Mouse (Mus musculus) cortical plate, adult 2 months (tissue): Measurements from ENCODE around the gene Dstn. TPM values are rescaled to one million over a fixed set of nuclear protein-coding genes. Genes with fewer than 3 reads are reported as not detected.

ENCODE experiments used
- H3K27ac ChIP-seq: fragments of 200-500 bp; 2 replicates; pipeline ENCODE4 v1.5.1; 2012; ENCODE audit warnings: low read length, control low read depth, inconsistent platforms; ENCODE audit not compliant: insufficient read depth
- H3K4me1 ChIP-seq: fragments of 200-500 bp; 2 replicates; pipeline ENCODE4 v1.6.1; 2011; ENCODE audit warnings: low read length; ENCODE audit not compliant: control insufficient read depth, insufficient read depth
- H3K4me3 ChIP-seq: fragments of 200-500 bp; 2 replicates; pipeline ENCODE4 v1.5.1; 2011; ENCODE audit warnings: mild to moderate bottlenecking, low read length, control low read depth; ENCODE audit not compliant: insufficient read depth
- CTCF ChIP-seq: fragments of 200-500 bp; IDR thresholded peaks from 2 replicates; pipeline ENCODE4 v1.5.1; 2011; ENCODE audit warnings: mild to moderate bottlenecking, control low read depth, low read length; ENCODE audit not compliant: insufficient read depth; ENCODE audit errors: extremely low read depth
- POLR2A ChIP-seq: fragments of 200-500 bp; IDR thresholded peaks from 2 replicates; pipeline ENCODE4 v1.6.1; 2011; ENCODE audit warnings: mild to moderate bottlenecking, low read length, control low read depth; ENCODE audit not compliant: insufficient read depth; ENCODE audit errors: extremely low read depth
- polyA plus RNA-seq: library from polyadenylated mRNA; depleted of rRNA; stranded (reverse); fragments of >200 nt; gene quantifications from 2 replicates; pipeline ENCODE4 v1.2.3, GENCODE M21; 2012; rRNA removed

Gene Dstn
- polyA plus RNA-seq = 128 and 132 TPM in 2 replicates

DNA sequence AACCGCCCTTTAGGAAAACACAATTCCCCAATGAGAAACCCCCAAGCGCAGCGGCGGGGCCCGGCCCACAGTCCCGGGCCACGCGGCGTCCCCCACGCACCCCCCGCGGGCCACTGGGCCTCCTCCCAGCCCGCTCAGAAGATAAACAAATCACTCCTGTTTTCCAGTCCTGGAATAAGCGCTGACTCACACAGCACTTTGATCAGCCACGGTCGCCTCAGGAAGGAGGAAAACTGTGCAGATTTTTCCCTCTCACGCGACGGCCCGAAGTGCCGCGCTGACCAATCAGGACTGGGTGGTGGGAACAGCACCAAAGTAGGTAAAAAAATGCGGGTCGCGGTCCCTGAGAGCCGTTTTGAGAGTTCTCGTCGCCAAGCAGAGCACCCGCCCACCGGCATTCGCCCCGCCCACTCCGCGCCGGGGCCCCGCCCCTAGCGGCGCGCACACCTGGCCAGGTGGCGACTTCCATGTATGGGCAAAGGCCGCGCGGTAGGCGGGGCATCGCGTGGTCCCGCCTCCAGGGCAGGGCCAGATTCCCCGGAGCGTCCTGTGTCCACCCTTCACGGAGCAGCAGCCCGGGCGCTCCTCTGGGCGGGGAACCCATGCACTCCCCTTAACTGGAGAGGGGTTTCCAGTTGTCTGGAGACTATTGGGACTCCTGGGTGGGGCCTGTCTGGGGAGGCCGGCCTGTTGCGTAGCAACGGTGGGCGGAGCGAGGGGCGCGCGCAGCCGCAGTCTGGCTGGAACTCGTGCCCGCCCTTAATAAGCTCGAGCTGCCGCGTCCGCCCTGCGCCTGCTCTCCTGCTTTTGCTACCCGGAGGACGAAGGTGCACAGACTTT lies at the start of gene Dstn:
Dstn (plus strand) TSS at position 561 of the 840 bp plus-strand sequence.
- TF ChIP-seq CTCF (no peak), POLR2A (peak; percentile 99)
- H3K4me1 ChIP-seq = peaks cover 1% of the 10 kb centered on the region; the same call in 1 of the 2 replicates
- H3K4me3 ChIP-seq = peak within 1 kb of the TSS; percentile 62
- H3K27ac ChIP-seq = peak within 1 kb of the TSS; percentile 91

DNA sequence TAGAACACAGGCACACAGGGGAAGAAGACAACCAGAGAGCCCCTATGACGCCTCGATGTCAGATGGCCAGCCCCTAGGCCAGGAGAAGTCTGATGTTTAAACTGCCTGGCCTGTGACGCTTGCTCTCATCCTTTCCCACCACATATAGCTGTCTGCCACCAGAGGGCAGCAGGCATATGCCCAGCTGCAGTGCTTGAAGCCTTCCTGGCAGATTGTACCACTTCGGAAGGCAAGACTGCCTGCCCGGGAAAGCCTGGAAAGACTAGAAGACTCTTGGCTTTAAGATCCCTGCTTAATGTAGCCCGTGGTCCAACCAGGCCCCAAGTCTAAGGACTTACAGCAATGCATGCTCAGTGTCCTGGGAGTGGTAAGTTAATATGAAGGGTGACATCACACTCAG lies 47.8 kb upstream of the Dstn start:
- TF ChIP-seq POLR2A = no peak
- peak; percentile 94 for TF ChIP-seq CTCF
- no peak overlapping the region for H3K27ac ChIP-seq
- no peaks in the 10 kb centered on the region for H3K4me1 ChIP-seq
- H3K4me3 ChIP-seq = no peak overlapping the region

DNA sequence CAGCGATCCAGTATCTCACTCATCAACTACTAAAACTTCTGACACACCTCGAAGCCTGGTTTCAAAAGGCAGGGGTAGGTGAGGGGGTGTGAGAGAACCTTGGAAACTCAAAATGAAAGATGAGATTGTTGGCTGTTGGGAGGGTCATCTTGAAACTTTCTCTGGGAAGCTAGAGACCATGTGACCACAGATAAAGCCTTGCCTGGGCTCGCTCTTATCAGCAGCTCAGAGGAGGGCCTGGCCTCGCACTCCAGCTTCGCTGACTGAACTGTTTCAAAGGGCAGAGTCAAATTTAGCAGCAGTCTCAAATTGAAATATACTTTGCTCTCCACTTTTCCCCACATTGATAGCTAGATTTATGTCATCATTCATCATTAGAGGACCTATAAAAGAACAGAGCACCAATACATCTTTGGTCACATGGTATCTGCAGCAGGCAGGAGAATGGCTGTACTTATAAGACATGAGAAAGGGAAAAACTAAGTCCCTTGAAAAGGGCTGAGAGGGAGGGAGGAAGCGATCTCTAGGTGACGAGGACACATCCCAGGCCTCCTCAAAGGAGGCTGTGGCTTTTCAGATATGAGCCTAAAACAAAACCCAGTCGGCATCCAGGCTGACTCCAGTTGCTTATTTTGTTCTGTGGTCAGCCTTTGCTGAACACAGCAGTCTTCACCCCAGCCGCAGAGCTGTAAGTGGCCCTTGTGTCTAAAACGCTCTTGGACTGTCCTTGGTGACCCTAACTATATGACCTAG lies 44.0 kb upstream of the Dstn start:
- no peak overlapping the region for H3K27ac ChIP-seq
- no peaks in the 10 kb centered on the region for H3K4me1 ChIP-seq
- H3K4me3 ChIP-seq = no peak overlapping the region
- TF ChIP-seq CTCF = no peak
- TF ChIP-seq POLR2A = no peak

DNA sequence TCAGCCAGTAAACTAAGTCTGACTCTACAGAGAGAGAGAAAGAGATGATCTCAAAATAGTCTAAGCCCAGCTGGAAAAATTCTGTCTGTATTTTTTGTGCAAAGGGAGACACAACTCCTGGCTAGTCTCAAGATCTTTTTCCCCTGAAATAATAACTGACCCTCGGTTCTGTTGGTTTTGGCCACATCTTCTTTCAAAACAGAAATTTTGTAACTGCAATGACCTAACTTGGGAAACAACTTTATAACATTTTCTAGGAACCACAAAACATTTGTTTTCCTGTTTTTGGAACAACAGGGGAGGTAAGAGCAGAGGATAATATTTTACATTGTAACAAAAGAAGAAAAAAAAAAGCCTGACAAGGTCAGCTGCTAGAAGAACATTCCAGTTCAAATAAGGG lies 39.1 kb upstream of the Dstn start:
- no peak overlapping the region for H3K27ac ChIP-seq
- H3K4me3 ChIP-seq = no peak overlapping the region
- H3K4me1 ChIP-seq = no peaks in the 10 kb centered on the region
- TF ChIP-seq CTCF (no peak), POLR2A (no peak)

DNA sequence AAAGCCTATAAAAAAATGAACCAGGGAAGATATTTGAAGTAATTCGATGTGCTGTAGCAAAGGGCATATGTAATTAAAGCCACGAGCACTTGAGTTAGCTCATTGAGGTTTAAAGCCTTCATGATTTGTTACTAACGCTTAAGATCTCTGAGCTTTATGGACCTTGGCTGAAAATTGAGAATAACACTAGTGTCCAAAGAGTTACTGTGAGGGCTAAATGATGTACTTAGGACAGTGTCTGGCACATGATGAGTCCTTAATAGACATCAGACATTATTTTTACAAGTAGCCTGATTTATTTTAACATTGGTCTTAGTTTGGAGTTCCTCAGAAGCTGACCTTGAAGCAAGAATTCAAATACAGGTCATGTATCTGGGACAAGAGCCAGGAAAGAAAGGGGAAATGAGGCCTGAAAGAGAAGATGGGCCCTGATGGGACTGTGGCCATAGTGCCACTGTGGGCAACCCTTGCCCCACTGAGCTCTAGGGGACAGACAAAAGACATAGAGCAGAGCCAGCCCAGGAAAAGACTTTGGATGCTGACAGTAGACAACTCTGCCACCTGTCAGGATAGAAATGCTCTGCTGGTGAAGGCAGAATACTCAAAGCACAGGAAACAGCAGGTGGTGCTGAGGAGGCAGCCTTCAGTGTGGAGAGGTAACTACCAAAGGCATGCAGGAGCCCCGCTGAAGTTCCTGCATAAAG lies 38.0 kb upstream of the Dstn start:
- TF ChIP-seq POLR2A (no peak), CTCF (no peak)
- Histone ChIP-seq H3K4me1 (no peaks in the 10 kb centered on the region), H3K27ac (no peak overlapping the region), H3K4me3 (no peak overlapping the region)

DNA sequence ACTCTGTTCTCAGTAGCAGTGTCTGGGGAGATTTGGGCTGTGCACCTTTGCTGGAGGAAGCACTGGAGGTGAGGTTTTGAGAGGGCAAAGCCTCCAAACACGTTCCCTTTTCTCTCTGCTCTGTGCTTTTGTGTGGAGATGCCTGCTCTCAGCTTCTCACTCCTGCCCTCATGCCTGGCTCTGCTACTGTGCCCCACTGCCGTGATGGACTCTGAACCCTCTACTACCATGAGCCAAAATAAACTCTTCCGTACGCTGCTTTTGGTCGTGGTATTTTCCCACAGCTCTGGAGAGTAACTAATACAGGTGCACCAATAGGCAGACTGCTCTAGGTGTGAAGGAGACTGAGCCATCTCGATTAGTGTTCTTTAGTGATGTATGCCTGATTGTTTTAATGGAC lies 35.8 kb upstream of the Dstn start:
- Histone ChIP-seq H3K27ac (no peak overlapping the region), H3K4me3 (no peak overlapping the region), H3K4me1 (no peaks in the 10 kb centered on the region)
- TF ChIP-seq CTCF (no peak), POLR2A (no peak)

DNA sequence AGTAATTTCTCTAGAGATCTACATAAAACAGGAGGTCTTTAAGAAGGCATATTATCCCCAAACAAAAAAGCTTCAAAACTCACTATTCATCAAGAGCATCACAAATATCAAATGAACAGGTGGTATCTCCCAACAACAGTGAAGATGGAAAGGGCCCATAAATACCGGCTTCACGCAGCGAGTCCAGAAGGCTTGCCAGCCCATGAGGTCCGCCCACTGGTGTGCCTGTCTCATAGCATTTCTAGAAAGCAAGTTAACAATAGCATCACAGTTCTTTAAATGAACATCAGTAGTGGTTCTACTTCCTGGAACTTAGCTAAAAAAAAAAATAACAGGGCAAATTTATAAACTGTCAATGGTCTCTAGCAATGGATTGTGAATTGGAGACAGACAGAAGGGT lies 33.1 kb upstream of the Dstn start:
- Histone ChIP-seq H3K27ac (no peak overlapping the region), H3K4me3 (no peak overlapping the region), H3K4me1 (no peaks in the 10 kb centered on the region)
- TF ChIP-seq POLR2A (no peak), CTCF (no peak)

DNA sequence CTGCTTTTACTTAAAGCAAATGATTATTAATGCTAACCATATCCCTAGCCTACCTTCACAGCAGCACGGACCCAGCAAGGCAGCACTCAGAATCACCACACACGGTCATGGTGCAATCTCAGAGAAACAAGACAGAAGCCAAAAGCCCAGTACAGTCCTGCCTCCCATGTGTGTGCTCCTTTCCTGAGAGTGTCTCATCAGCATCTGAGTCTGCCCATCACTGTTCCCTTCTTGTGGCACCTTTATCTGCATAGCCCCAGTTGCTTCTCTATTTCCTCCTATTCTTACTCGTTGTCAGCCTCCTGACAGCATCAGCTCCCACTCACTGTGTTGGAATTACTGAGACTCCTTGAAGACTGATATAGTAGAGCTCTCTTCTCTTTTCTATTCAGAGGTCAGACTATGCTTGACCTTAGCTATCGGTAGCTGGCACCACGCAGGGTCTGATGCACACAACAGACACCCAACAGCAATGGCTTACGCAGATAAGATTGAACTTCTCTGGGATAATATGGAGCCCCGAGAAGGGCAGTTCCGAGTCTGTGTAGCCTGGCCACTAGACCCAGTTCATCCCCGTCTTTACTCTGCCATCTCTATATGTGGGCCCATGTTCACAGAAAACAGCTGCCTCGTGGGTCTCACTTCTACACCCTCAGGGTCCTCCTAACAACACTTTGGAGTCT lies 32.4 kb upstream of the Dstn start:
- Histone ChIP-seq H3K4me3 (no peak overlapping the region), H3K27ac (no peak overlapping the region), H3K4me1 (no peaks in the 10 kb centered on the region)
- TF ChIP-seq POLR2A (no peak), CTCF (no peak)
